Mouse (Mus musculus) frontal cortex, postnatal 14 days (tissue): ENCODE results near the gene Mylpf.

Experiments used
- DNase-seq, 2 experiments: peaks; one replicate each; pipeline ENCODE4 v3.0.0; 2022; ENCODE audit warnings: low spot score in 2 of 2

The Mylpf gene

GRCm38 (mm10) chr7:127206606-127207005 lies 2.1 kb upstream of the Mylpf start:
- no peak for DNase-seq

- DNase-seq = peak in 1 of 2 experiments; percentile 37
These were observed 1.1 kb upstream of the Mylpf start for GRCm38 (mm10) chr7:127207374-127208294.

GRCm38 (mm10) chr7:127208295-127208552 lies 466 bp upstream of the Mylpf start, which contains the start of gene Tbc1d10b:
Tbc1d10b (minus strand) TSS chr7:127208468.
- DNase-seq = no peak

GRCm38 (mm10) chr7:127209851-127210250 lies 1.2 kb downstream of the Mylpf start:
- no peak for DNase-seq

GRCm38 (mm10) chr7:127210266-127210665 lies 1.6 kb downstream of the Mylpf start:
- no peak for DNase-seq

GRCm38 (mm10) chr7:127211014-127211745 lies 2.5 kb downstream of the Mylpf start:
- no peak for DNase-seq

- DNase-seq = no peak
These were observed 4.0 kb downstream of the Mylpf start for GRCm38 (mm10) chr7:127212432-127213250.

GRCm38 (mm10) chr7:127213485-127213884 lies 4.8 kb downstream of the Mylpf start:
- no peak for DNase-seq

GRCm38 (mm10) chr7:127213930-127214329 lies 5.2 kb downstream of the Mylpf start:
- DNase-seq = no peak

GRCm38 (mm10) chr7:127214521-127214920 lies 5.8 kb downstream of the Mylpf start:
- no peak for DNase-seq

GRCm38 (mm10) chr7:127214981-127215871 lies 6.5 kb downstream of the Mylpf start:
- DNase-seq = no peak

GRCm38 (mm10) chr7:127216307-127216706 lies 7.6 kb downstream of the Mylpf start:
- no peak for DNase-seq

- no peak for DNase-seq
These were observed 8.8 kb downstream of the Mylpf start for GRCm38 (mm10) chr7:127217475-127217874.

- DNase-seq = no peak
These were observed 9.4 kb downstream of the Mylpf start for GRCm38 (mm10) chr7:127217901-127218642.

- no peak for DNase-seq
These were observed 10.0 kb downstream of the Mylpf start for GRCm38 (mm10) chr7:127218670-127219069.

GRCm38 (mm10) chr7:127220440-127220839 lies 11.8 kb downstream of the Mylpf start:
- DNase-seq = no peak

GRCm38 (mm10) chr7:127223106-127223505 lies 14.4 kb downstream of the Mylpf start:
- no peak for DNase-seq

- DNase-seq = no peak
These were observed 15.1 kb downstream of the Mylpf start for GRCm38 (mm10) chr7:127223515-127224478.

- no peak for DNase-seq
These were observed 15.9 kb downstream of the Mylpf start for GRCm38 (mm10) chr7:127224616-127225015.
